Mouse (Mus musculus) hindbrain, embryonic 13.5 days (tissue): ENCODE measurements around the gene Ankrd22. TPM values are rescaled to one million over a fixed set of nuclear protein-coding genes. Genes with fewer than 3 reads are reported as not detected.

ENCODE experiments used
- ATAC-seq: fragments of 200-750 bp; cut with Nextera tagmentation; 2 replicates; pipeline ENCODE4 v1.8.0; 2017; ENCODE audit warnings: moderate TSS enrichment; ENCODE audit not compliant: low FRiP score
- H3K27ac ChIP-seq: fragments of 300-500 bp; sonication (generic); 2 replicates; pipeline ENCODE4 v1.5.1; 2015; ENCODE audit warnings: inconsistent platforms, mild to moderate bottlenecking, moderate library complexity
- H3K27me3 ChIP-seq: fragments of 300-500 bp; sonication (generic); 2 replicates; pipeline ENCODE4 v1.6.1; 2015; ENCODE audit warnings: mild to moderate bottlenecking, inconsistent platforms
- H3K36me3 ChIP-seq: fragments of 300-500 bp; sonication (generic); 2 replicates; pipeline ENCODE4 v1.6.1; 2015; ENCODE audit warnings: mild to moderate bottlenecking, inconsistent platforms
- H3K4me1 ChIP-seq: fragments of 300-500 bp; sonication (generic); replicated peaks from 2 replicates; pipeline ENCODE4 v1.6.1; 2015; ENCODE audit warnings: inconsistent platforms
- H3K4me2 ChIP-seq: fragments of 300-500 bp; sonication (generic); 2 replicates; pipeline ENCODE4 v1.6.1; 2015; ENCODE audit warnings: inconsistent platforms, mild to moderate bottlenecking, moderate library complexity
- H3K4me3 ChIP-seq: fragments of 300-500 bp; sonication (generic); 2 replicates; pipeline ENCODE4 v1.5.1; 2015; ENCODE audit warnings: mild to moderate bottlenecking, inconsistent platforms
- H3K9ac ChIP-seq: fragments of 300-500 bp; sonication (generic); 2 replicates; pipeline ENCODE4 v1.6.1; 2015; ENCODE audit warnings: mild to moderate bottlenecking, inconsistent platforms
- H3K9me3 ChIP-seq: fragments of 300-500 bp; sonication (generic); 2 replicates; pipeline ENCODE4 v1.6.1; 2016; ENCODE audit warnings: inconsistent platforms
- WGBS: fragments of 180-500 bp; shearing (Covaris S2); methylation state at CpG from one replicate; pipeline ENCODE4 v1.1.7; 2015; 5-methylcytosine and 5-hydroxymethylcytosine counted together
- polyA plus RNA-seq: library from polyadenylated mRNA; unstranded; fragments of >200 nt; fragmentation: Nextera tagmentation; extraction: Ambion mirVana; gene quantifications from 2 replicates; pipeline ENCODE4 v1.2.1, GENCODE M21; 2015

Gene Ankrd22
- polyA plus RNA-seq, 1 experiment from 2014 or later = not detected

DNA sequence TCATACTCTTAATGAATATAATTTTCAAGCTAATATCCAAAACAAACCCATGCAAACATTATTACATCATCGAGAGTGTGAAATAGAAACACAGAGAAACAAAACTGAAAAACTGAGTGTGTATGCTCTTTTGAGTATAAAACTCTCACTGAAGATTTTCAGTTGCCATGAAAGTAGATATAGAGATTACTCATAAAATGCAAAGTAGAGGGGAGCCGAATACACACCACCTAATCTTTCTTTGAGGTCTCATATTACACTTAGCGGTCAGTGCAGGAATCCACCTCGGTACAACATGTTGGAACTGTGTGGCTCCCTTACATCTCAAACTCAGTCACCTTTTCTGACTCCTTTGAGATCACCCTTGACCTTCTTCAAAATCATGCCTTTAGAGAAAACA is 46.2 kb downstream of the Ankrd22 start:
- Histone ChIP-seq H3K4me1 (no peaks in the 10 kb centered on the region), H3K4me2 (no peak overlapping the region), H3K27me3 (no peaks in the 10 kb centered on the region), H3K4me3 (no peak overlapping the region), H3K36me3 (no peaks in the 10 kb centered on the region), H3K9me3 (no peaks in the 10 kb centered on the region), H3K27ac (no peak overlapping the region), H3K9ac (no peak overlapping the region)
- no peak for ATAC-seq
- 90% methylated on average over 4 of the region's 4 CpGs for WGBS

DNA sequence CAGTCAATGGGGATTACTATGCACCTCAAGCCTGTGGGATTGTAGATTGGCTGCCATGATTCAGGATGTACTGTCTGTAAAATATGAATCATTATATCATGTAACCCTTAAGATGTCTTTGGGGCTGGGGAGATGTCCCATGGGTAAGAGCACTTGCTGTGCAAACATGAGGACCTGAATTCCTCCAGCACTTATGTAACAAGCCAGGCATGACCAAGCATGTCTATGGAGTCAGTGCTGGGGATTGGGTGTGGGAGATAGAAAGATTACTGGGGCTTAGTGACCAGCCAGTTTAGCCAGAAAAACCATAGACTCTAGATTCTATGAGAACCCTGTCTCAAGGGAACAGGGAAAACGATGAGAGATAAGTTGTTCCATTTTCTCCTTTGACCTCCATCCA is 46.8 kb downstream of the Ankrd22 start:
- Histone ChIP-seq H3K36me3 (no peaks in the 10 kb centered on the region), H3K4me2 (no peak overlapping the region), H3K27ac (no peak overlapping the region), H3K4me3 (no peak overlapping the region), H3K27me3 (no peaks in the 10 kb centered on the region), H3K9me3 (no peaks in the 10 kb centered on the region), H3K4me1 (no peaks in the 10 kb centered on the region), H3K9ac (no peak overlapping the region)
- WGBS = 79% methylated on average over 1 of the region's 1 CpGs
- ATAC-seq = no peak

DNA sequence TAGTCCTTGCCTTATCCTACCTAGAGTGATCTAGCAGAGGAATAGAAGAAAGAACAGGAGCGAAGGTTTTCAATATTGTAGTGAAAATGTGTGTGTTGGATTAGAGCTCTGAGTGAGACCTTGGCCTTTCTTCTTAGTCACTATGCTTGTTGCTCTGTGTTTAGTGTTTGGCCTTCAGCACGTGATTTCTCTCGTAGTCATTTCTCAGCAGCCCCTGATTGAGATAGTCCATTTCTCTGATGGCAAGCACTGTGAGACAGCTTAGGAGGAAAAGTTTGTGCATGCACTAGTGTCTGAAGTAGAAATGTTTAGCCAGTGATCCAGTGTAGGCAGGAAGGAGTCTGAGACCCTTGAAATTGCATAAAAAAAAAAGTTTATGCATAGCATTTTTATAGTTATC is 61.0 kb downstream of the Ankrd22 start:
- H3K4me2 ChIP-seq = no peak overlapping the region
- H3K27ac ChIP-seq = no peak overlapping the region
- no peaks in the 10 kb centered on the region for H3K4me1 ChIP-seq
- 90% methylated on average over 3 of the region's 3 CpGs for WGBS
- no peak overlapping the region for H3K4me3 ChIP-seq
- ATAC-seq = no peak
- H3K27me3 ChIP-seq = no peaks in the 10 kb centered on the region
- no peaks in the 10 kb centered on the region for H3K36me3 ChIP-seq
- no peak overlapping the region for H3K9ac ChIP-seq
- H3K9me3 ChIP-seq = no peaks in the 10 kb centered on the region

DNA sequence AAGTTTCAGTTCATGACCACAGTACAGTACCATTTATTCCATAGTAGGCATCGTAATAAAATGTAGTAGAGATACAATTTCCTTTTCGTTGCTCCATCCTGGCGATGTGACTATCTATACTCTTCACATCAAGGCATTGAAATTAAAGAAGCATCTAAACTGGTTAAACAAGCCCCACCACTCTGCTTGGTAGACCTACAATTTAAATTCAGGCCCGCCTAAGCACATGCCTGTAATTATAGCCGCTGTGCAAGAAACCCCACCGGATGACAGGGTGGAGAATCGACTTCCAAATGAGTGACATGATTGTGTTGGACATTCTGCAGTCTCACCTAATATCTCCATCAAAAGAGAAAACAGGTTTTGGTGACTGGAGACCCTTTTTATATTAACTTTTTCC is 64.0 kb downstream of the Ankrd22 start:
- Histone ChIP-seq H3K9ac (no peak overlapping the region), H3K4me2 (no peak overlapping the region), H3K27ac (no peak overlapping the region), H3K4me1 (no peaks in the 10 kb centered on the region), H3K4me3 (no peak overlapping the region), H3K36me3 (no peaks in the 10 kb centered on the region), H3K27me3 (no peaks in the 10 kb centered on the region), H3K9me3 (no peaks in the 10 kb centered on the region)
- ATAC-seq = no peak
- WGBS = 89% methylated on average over 7 of the region's 7 CpGs

DNA sequence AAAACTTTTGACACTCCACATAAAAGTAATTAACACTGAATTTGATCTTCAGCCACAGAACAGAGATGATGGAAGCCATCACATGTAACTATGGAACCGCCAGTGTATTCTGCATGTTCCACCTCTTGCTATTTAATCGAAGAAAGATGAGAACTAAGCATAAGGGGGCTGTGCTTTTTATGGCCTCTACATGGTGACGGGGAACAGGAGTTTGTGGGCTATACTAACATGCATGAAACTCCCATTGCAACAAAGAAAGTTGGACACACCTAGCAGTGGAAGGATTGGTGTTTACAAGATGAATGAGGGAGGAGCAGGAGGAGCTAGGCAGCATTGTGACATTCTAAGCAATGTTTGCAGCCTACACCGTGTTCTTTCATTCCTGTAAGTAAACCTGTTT is 65.2 kb downstream of the Ankrd22 start, which contains the start of gene Lipm:
Gene Lipm, plus strand, starts transcription at position 301 of the 400 bp plus-strand sequence.
- H3K9ac ChIP-seq = no peak within 1 kb of the TSS
- 87% methylated on average over 4 of the region's 4 CpGs for WGBS
- H3K4me3 ChIP-seq = no peak within 1 kb of the TSS
- H3K9me3 ChIP-seq = no peaks in the 10 kb centered on the region
- H3K27ac ChIP-seq = no peak within 1 kb of the TSS
- ATAC-seq = no peak
- no peaks in the 10 kb centered on the region for H3K27me3 ChIP-seq
- no peaks in the 10 kb centered on the region for H3K36me3 ChIP-seq
- H3K4me1 ChIP-seq = no peaks in the 10 kb centered on the region
- no peak within 1 kb of the TSS for H3K4me2 ChIP-seq

DNA sequence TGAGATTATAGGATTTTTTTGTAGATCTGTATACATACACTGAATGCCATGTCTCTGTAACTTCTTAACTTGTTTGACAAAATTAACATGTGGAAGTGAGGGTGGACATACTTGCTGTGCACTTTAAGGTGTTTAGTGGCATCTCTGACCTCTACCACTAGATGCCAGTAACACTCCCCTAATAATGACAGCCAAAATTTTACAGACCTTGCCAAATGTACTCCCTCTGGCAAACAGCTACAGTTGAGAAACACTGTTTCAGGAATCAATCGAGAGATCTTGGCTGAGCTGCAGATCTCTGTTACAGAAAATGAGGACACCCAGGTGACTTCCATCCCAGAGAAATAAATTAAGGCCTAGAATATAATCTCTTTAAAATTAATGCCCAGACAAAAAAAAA is 69.6 kb downstream of the Ankrd22 start:
- 94% methylated on average over 1 of the region's 1 CpGs for WGBS
- Histone ChIP-seq H3K27ac (no peak overlapping the region), H3K4me2 (no peak overlapping the region), H3K9ac (no peak overlapping the region), H3K36me3 (no peaks in the 10 kb centered on the region), H3K27me3 (no peaks in the 10 kb centered on the region), H3K4me1 (no peaks in the 10 kb centered on the region), H3K9me3 (no peaks in the 10 kb centered on the region), H3K4me3 (no peak overlapping the region)
- ATAC-seq = no peak

DNA sequence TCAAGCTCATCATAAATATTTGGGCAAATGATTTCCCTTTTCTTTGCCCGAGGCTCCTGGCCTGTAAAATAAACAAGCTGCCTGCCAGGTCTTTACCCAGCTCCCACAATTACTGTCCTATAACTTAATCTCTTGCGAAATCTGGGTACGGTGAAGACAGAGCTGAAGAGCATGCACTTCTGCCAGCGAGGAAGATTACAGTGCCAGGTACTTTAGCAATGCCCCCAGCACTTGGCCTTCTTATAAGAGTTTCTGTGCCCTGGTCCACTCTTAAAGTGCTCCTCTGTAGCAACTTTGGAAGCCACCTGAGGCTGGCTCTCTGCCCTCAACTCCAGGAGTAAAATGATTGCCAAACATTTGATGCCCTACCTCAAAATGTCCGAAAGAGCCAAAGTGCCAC is 70.5 kb downstream of the Ankrd22 start:
- no peak overlapping the region for H3K4me3 ChIP-seq
- no peaks in the 10 kb centered on the region for H3K36me3 ChIP-seq
- no peaks in the 10 kb centered on the region for H3K9me3 ChIP-seq
- WGBS = 90% methylated on average over 5 of the region's 5 CpGs
- no peak for ATAC-seq
- H3K27ac ChIP-seq = no peak overlapping the region
- H3K9ac ChIP-seq = no peak overlapping the region
- H3K4me1 ChIP-seq = no peaks in the 10 kb centered on the region
- no peak overlapping the region for H3K4me2 ChIP-seq
- no peaks in the 10 kb centered on the region for H3K27me3 ChIP-seq

DNA sequence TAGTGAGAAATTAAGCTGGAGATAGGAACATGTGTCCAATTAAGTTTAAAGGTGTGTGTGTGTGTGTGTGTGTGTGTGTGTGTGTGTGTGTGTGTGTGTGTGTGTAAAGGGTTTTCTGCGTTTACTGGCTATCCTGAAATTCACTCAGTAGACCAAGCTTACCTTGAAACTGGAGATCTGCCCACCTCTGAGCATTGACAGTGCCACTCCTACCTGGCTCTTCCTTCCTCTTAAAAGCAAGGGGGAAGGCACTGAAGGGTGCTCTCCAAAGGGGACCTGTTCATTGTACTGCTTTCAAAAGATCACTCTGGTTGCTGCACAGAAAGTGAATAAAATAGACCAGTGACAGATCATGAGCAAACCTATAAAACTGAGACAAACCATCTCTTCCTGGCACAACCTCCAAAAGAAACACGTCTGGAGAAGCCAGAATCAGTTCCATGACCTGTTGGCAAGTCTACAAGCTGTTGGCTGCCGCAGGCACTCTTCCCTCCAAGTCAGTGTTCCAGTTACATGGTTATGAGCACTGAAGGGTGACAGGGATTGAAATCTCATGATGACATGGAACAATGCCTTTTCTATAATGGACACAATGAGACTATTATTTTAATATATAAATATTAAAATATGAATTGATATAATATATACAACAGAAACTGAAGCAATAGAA is 76.7 kb downstream of the Ankrd22 start:
- no peak for ATAC-seq
- no peak overlapping the region for H3K4me2 ChIP-seq
- H3K27ac ChIP-seq = no peak overlapping the region
- no peaks in the 10 kb centered on the region for H3K9me3 ChIP-seq
- H3K4me3 ChIP-seq = no peak overlapping the region
- no peak overlapping the region for H3K9ac ChIP-seq
- no peaks in the 10 kb centered on the region for H3K27me3 ChIP-seq
- H3K4me1 ChIP-seq = no peaks in the 10 kb centered on the region
- 76% methylated on average over 3 of the region's 3 CpGs for WGBS
- no peaks in the 10 kb centered on the region for H3K36me3 ChIP-seq

DNA sequence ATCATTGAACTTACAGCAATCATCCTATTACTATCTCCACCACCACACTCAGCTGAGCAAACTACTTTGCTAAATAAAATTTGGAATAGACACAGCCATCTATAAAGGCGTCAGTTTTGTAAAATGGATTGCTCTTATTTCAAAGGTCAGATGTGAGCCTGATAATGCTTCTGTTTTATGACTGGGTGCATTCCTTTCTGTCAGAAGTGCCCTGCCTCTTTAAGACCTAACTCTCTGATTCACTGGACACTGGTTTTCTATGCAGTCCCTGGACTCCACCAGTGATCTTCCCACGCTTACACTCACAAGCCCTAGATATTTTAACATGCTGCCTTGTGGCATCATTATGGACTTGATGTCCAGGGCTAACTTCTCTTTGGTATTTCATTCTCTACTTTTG is 87.7 kb downstream of the Ankrd22 start:
- no peaks in the 10 kb centered on the region for H3K36me3 ChIP-seq
- H3K9me3 ChIP-seq = no peaks in the 10 kb centered on the region
- H3K27ac ChIP-seq = no peak overlapping the region
- no peak overlapping the region for H3K9ac ChIP-seq
- no peak for ATAC-seq
- no peaks in the 10 kb centered on the region for H3K4me1 ChIP-seq
- H3K4me2 ChIP-seq = no peak overlapping the region
- H3K4me3 ChIP-seq = no peak overlapping the region
- 82% methylated on average over 2 of the region's 2 CpGs for WGBS
- H3K27me3 ChIP-seq = no peaks in the 10 kb centered on the region

DNA sequence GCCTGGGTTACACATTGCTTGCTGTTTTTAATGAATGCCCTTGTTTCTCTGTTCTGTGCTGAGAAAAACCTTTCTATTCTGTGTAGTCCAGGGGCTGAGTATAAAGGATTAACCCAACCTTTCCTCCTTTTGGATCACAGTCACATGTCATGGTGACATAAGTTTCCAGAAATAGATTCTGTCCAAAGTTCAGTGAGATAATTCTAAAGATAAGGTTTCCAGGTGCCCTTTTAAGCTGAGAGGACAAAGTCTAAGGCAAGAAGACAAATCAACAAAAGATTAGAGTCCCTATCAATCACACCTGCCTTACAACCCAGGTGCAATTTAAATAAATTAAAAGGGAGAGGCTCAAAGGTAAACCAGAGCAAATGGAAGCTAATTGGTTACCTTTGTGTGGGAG is 91.6 kb downstream of the Ankrd22 start:
- Histone ChIP-seq H3K4me2 (no peak overlapping the region), H3K4me3 (no peak overlapping the region)
- no peak for ATAC-seq

More for the DNA sequence above, 91.6 kb downstream of the Ankrd22 start:
- H3K27me3 ChIP-seq = no peaks in the 10 kb centered on the region
- H3K9me3 ChIP-seq = no peaks in the 10 kb centered on the region
- no peaks in the 10 kb centered on the region for H3K4me1 ChIP-seq
- H3K27ac ChIP-seq = no peak overlapping the region
- H3K9ac ChIP-seq = no peak overlapping the region
- no peaks in the 10 kb centered on the region for H3K36me3 ChIP-seq

Other genes with a start within 250 kb of the Ankrd22 start
- gene Lipf, start 204.9 kb downstream of the Ankrd22 start, polyA plus RNA-seq = not detected in 2 replicates
- gene Lipk, start 157.8 kb downstream of the Ankrd22 start, polyA plus RNA-seq = not detected in 2 replicates
- not detected in 2 replicates for gene Lipn, start 98.7 kb downstream of the Ankrd22 start, polyA plus RNA-seq
- not detected in 2 replicates for gene Lipm, start 65.1 kb downstream of the Ankrd22 start, polyA plus RNA-seq
- 9.9 and 10.5 TPM in 2 replicates for gene Stambpl1, start 26.2 kb upstream of the Ankrd22 start, polyA plus RNA-seq
- 19.5 and 30.0 TPM in 2 replicates for gene Acta2, start 89.5 kb upstream of the Ankrd22 start, polyA plus RNA-seq
- 0.62 and 0.94 TPM in 2 replicates for gene Fas, start 124.6 kb upstream of the Ankrd22 start, polyA plus RNA-seq